Comparison of ENCODE assay signal across 14 mouse cellular contexts in genomic region chr6:54333116-54333651, GRCm38 (mm10). TPM values are rescaled to one million over a fixed set of nuclear protein-coding genes. Genes with fewer than 3 reads are reported as not detected.
DNase-seq lines count a peak whose midpoint lies in the region; ATAC-seq lines count a peak whose summit lies in the region.
"Had no signal": no experiment of that assay in that cellular context is flagged by ENCODE, and none has a peak within 500 bp of the region (broad histone marks: within the 10 kb centered on the region; RNA-seq: fewer than 3 reads in every experiment).

No protein-coding gene starts in this region.

- H3K36me3 ChIP-seq in forebrain, embryonic 13.5 days (ENCODE audit: poor library complexity, severe bottlenecking) = no peaks in the 10 kb centered on the region
- no peaks in the 10 kb centered on the region for H3K36me3 ChIP-seq in forebrain, embryonic 14.5 days (ENCODE audit: control insufficient read depth, insufficient read depth, low read length)
- H3K36me3 ChIP-seq in limb, embryonic 12.5 days = no peaks in the 10 kb centered on the region
- no peaks in the 10 kb centered on the region for H3K36me3 ChIP-seq in limb, embryonic 10.5 days
- H3K36me3 ChIP-seq in intestine, embryonic 15.5 days = no peaks in the 10 kb centered on the region
- H3K36me3 ChIP-seq in stomach, embryonic 15.5 days = no peaks in the 10 kb centered on the region
- H3K36me3 ChIP-seq: heart, embryonic 15.5 days; hindbrain, embryonic 13.5 days had no signal

- ATAC-seq in forebrain, embryonic 13.5 days = no peak
- ATAC-seq in forebrain, embryonic 14.5 days = no peak
- 0 out of 2 replicates have a peak, but pooled peaks have one; percentile 8 for ATAC-seq in limb, embryonic 12.5 days (ENCODE audit: insufficient number of reproducible peaks, insufficient read depth, low FRiP score, low TSS enrichment, low read depth)
- ATAC-seq in intestine, embryonic 15.5 days = peak; percentile 16
- ATAC-seq in stomach, embryonic 15.5 days (ENCODE audit: insufficient read depth, low FRiP score, low read depth) = no peak
- ATAC-seq: forebrain, postnatal 0 days had no signal

- H3K9ac ChIP-seq in forebrain, embryonic 13.5 days = peak overlapping the region; percentile 10; the same call in 1 of the 2 replicates
- no peak overlapping the region for H3K9ac ChIP-seq in forebrain, embryonic 14.5 days (ENCODE audit: low read length)
- H3K9ac ChIP-seq in limb, embryonic 12.5 days (replicated peaks) = no peak overlapping the region
- no peak overlapping the region for H3K9ac ChIP-seq in intestine, embryonic 15.5 days
- H3K9ac ChIP-seq in stomach, embryonic 15.5 days = no peak overlapping the region
- H3K9ac ChIP-seq: forebrain, postnatal 0 days; heart, embryonic 15.5 days; hindbrain, embryonic 13.5 days had no signal

- H3K4me3 ChIP-seq in forebrain, embryonic 13.5 days = no peak overlapping the region
- H3K4me3 ChIP-seq in forebrain, embryonic 14.5 days (ENCODE audit: low read depth, low read length) = no peak overlapping the region
- H3K4me3 ChIP-seq in limb, embryonic 12.5 days (replicated peaks) = no peak overlapping the region
- no peak overlapping the region for H3K4me3 ChIP-seq in limb, embryonic 10.5 days
- no peak overlapping the region for H3K4me3 ChIP-seq in intestine, embryonic 15.5 days (replicated peaks)
- H3K4me3 ChIP-seq in stomach, embryonic 15.5 days (replicated peaks) = no peak overlapping the region
- H3K4me3 ChIP-seq: heart, embryonic 15.5 days; hindbrain, embryonic 13.5 days had no signal

- WGBS in forebrain, embryonic 13.5 days = 46% methylated on average over 11 of the region's 11 CpGs
- WGBS in forebrain, embryonic 14.5 days = 53% methylated on average over 11 of the region's 11 CpGs
- WGBS in limb, embryonic 12.5 days = 48% methylated on average over 11 of the region's 11 CpGs
- 53% methylated on average over 11 of the region's 11 CpGs for WGBS in limb, embryonic 10.5 days
- 58% methylated on average over 11 of the region's 11 CpGs for WGBS in intestine, embryonic 15.5 days
- 65% methylated on average over 11 of the region's 11 CpGs for WGBS in stomach, embryonic 15.5 days

- no peaks in the 10 kb centered on the region for H3K9me3 ChIP-seq in forebrain, embryonic 13.5 days (replicated peaks)
- H3K9me3 ChIP-seq in forebrain, embryonic 14.5 days (replicated peaks; ENCODE audit: control insufficient read depth, low read length) = no peaks in the 10 kb centered on the region
- no peaks in the 10 kb centered on the region for H3K9me3 ChIP-seq in limb, embryonic 12.5 days
- H3K9me3 ChIP-seq in limb, embryonic 10.5 days (replicated peaks) = no peaks in the 10 kb centered on the region
- no peaks in the 10 kb centered on the region for H3K9me3 ChIP-seq in intestine, embryonic 15.5 days
- H3K9me3 ChIP-seq in stomach, embryonic 15.5 days = no peaks in the 10 kb centered on the region
- H3K9me3 ChIP-seq: heart, embryonic 15.5 days; hindbrain, embryonic 13.5 days had no signal

- H3K27me3 ChIP-seq in forebrain, embryonic 13.5 days = peaks cover 13% of the 10 kb centered on the region
- H3K27me3 ChIP-seq in forebrain, embryonic 14.5 days (replicated peaks; ENCODE audit: control insufficient read depth, insufficient read depth, low read length) = 0 out of 2 replicates have a peak, but pooled peaks cover 6% of the 10 kb centered on the region
- H3K27me3 ChIP-seq in limb, embryonic 12.5 days = peaks cover 38% of the 10 kb centered on the region
- H3K27me3 ChIP-seq in limb, embryonic 10.5 days (ENCODE audit: low read depth, poor library complexity, severe bottlenecking) = peaks cover 37% of the 10 kb centered on the region
- H3K27me3 ChIP-seq in intestine, embryonic 15.5 days (replicated peaks) = no peaks in the 10 kb centered on the region
- no peaks in the 10 kb centered on the region for H3K27me3 ChIP-seq in stomach, embryonic 15.5 days (replicated peaks)

- H3K4me2 ChIP-seq in forebrain, embryonic 13.5 days = no peak overlapping the region
- no peak overlapping the region for H3K4me2 ChIP-seq in forebrain, embryonic 14.5 days (ENCODE audit: low read length)
- H3K4me2 ChIP-seq in limb, embryonic 12.5 days = no peak overlapping the region
- peak overlapping the region; percentile 25; the same call in 1 of the 2 replicates for H3K4me2 ChIP-seq in intestine, embryonic 15.5 days (replicated peaks)
- H3K4me2 ChIP-seq in stomach, embryonic 15.5 days = no peak overlapping the region
- H3K4me2 ChIP-seq: heart, embryonic 15.5 days; hindbrain, embryonic 13.5 days had no signal

- no peak overlapping the region for H3K27ac ChIP-seq in forebrain, embryonic 13.5 days
- H3K27ac ChIP-seq in forebrain, embryonic 14.5 days (ENCODE audit: low read depth, low read length) = no peak overlapping the region
- H3K27ac ChIP-seq in limb, embryonic 12.5 days = no peak overlapping the region
- H3K27ac ChIP-seq in limb, embryonic 10.5 days = no peak overlapping the region
- peak overlapping the region; percentile 70 for H3K27ac ChIP-seq in intestine, embryonic 15.5 days
- peak overlapping the region; percentile 8; the same call in 1 of the 2 replicates for H3K27ac ChIP-seq in stomach, embryonic 15.5 days
- H3K27ac ChIP-seq: heart, embryonic 15.5 days; hindbrain, embryonic 13.5 days had no signal

- DNase-seq in forebrain, embryonic 14.5 days (ENCODE audit: low spot score) = no peak
- DNase-seq in limb, embryonic 10.5 days (ENCODE audit: low spot score) = no peak
- DNase-seq in ovary, postnatal 14 days (ENCODE audit: low spot score) = no peak
- DNase-seq: adrenal gland, postnatal 25 days; B cell, adult 2 months; forebrain, postnatal 0 days; right cerebral cortex, postnatal 14 days; thymus, postnatal 4 days had no signal

- H3K4me1 ChIP-seq in forebrain, embryonic 13.5 days = peaks cover 40% of the 10 kb centered on the region
- H3K4me1 ChIP-seq in forebrain, embryonic 14.5 days (ENCODE audit: control insufficient read depth, insufficient read depth, low read length) = peaks cover 24% of the 10 kb centered on the region
- peaks cover 33% of the 10 kb centered on the region for H3K4me1 ChIP-seq in limb, embryonic 12.5 days (replicated peaks)
- H3K4me1 ChIP-seq in limb, embryonic 10.5 days = peaks cover 13% of the 10 kb centered on the region
- H3K4me1 ChIP-seq in intestine, embryonic 15.5 days (replicated peaks) = peaks cover 14% of the 10 kb centered on the region
- 0 out of 2 replicates have a peak, but pooled peaks cover 6% of the 10 kb centered on the region for H3K4me1 ChIP-seq in stomach, embryonic 15.5 days
- H3K4me1 ChIP-seq: heart, embryonic 15.5 days had no signal

RNA-seq across cellular contexts. Expression of gene Prr15, which starts 7.5 kb away (rescaled TPM):
- 5.5 and 9.8 TPM in 2 replicates for polyA plus RNA-seq in forebrain, embryonic 13.5 days (2015; fragmentation: Nextera tagmentation; extraction: Ambion mirVana)
- 2.0 and 3.1 TPM in 2 replicates for polyA plus RNA-seq in forebrain, embryonic 14.5 days (2014; fragmentation: Nextera tagmentation; extraction: Ambion mirVana)
- 0.40 TPM in 1 of 2 replicates, not detected in the other for polyA plus RNA-seq in limb, embryonic 12.5 days (2016; fragmentation: Nextera tagmentation; extraction: Ambion mirVana)
- polyA plus RNA-seq in limb, embryonic 10.5 days (2016; fragmentation: Nextera tagmentation; extraction: Ambion mirVana) = 0.15 and 0.16 TPM in 2 replicates
- 11.3 and 11.7 TPM in 2 replicates for polyA plus RNA-seq in intestine, embryonic 15.5 days (2015; fragmentation: Nextera tagmentation; extraction: Ambion mirVana)
- 7.3 and 9.5 TPM in 2 replicates for polyA plus RNA-seq in stomach, embryonic 15.5 days (2015; fragmentation: Nextera tagmentation; extraction: Ambion mirVana)

Comparison
In these comparisons a context has a peak if more than half of its experiments do, and no peak if none do; other contexts are left out.
1. ATAC-seq: peak in limb, embryonic 12.5 days (single experiment) and intestine, embryonic 15.5 days (single experiment); none in forebrain, embryonic 13.5 days (single experiment), forebrain, embryonic 14.5 days (single experiment) and stomach, embryonic 15.5 days (single experiment).
2. H3K27ac ChIP-seq: peak in intestine, embryonic 15.5 days (single experiment) and stomach, embryonic 15.5 days (single experiment); none in forebrain, embryonic 13.5 days (single experiment), forebrain, embryonic 14.5 days (single experiment), limb, embryonic 12.5 days (single experiment) and limb, embryonic 10.5 days (single experiment).